Mouse (Mus musculus) retina, embryonic 14.5 days (tissue): ENCODE data around the gene Sema5b.
A peak's percentile ranks its signal among the peaks of the same experiment; 100 is the strongest.

ENCODE experiments used
- DNase-seq: peaks from one replicate; pipeline ENCODE4 v3.0.0-alpha.2; 2015; ENCODE audit warnings: low spot score

The Sema5b gene

DNA sequence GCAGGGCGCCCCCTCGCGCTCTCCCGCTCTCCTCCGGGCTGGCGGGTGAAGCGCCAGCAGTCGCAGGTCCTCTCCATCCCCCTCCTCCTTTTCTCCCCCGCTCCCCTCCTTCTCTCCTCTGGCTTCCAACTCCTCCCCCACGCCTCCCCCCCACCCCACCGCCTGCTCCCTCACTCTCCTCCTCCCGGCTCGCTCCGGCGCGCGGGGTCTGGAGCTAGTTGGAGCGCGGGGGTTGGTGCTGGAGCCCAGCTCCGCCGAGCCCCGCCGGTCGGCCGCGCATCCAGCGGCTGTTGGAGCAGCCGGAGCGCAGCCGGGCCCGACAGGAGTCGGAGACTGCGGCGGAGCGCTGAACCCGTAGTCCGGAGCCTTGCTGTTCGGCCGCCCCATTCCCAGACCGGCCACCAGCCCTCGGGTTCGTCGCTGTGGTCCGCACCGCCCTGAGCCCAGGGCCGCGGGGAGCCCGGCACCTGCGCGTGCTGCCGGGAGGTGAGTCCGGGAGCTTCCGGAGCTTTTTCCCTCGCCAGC is at the start of gene Sema5b:
TSS of gene Sema5b (plus strand) at position 29 of the 525 bp plus-strand sequence.
- DNase-seq, result peak; percentile 93

DNA sequence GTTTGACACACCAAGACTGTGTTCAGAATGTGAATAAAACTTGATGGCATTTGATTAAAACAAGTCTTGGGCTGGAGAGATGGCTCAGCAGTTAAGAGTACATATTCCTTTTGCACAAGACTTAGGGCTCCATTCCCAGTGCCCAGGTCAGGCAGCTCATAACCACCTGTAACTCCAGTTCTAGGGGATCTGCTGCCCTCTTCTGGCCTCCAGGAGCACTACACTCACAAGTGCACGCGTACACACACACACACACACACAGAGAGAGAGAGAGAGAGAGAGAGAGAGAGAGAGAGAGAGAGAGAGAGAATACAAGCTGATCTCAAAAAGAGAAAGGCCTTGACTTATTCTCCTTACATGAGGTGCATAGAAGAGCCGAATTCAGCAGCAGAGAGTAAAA is 40.6 kb upstream of the Sema5b start:
- DNase-seq, result no peak

DNA sequence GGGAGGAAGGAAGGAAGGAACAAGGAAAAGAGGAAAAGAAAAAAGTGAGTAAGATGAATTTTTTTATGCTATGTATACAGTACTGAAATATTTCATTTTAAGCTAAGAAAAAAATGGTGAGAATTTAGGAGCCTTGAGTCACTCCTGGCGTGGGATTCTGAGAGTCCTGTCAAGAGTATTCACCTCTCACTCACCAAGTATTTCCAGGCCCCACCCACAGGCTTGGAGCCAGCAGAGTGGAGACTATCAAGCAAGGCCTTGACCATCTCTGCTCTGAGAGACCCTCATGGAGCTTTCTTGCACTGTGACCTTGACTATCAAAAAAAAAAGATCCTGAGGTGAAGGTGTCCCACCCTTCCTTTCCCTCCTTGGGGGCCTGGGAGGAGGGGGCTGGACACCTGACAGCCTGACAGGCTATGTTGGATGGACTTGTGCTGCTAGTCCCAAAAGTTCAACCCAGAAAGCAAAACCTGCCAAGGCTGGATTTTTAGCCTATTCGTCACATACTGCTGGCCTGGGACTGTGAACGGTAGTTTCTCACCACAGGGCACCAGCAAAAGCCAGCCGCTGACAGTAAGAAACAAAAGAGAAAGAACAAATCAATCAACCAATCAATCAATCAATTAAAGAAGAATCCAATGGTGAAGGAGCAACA is 39.7 kb upstream of the Sema5b start:
- DNase-seq, result no peak

DNA sequence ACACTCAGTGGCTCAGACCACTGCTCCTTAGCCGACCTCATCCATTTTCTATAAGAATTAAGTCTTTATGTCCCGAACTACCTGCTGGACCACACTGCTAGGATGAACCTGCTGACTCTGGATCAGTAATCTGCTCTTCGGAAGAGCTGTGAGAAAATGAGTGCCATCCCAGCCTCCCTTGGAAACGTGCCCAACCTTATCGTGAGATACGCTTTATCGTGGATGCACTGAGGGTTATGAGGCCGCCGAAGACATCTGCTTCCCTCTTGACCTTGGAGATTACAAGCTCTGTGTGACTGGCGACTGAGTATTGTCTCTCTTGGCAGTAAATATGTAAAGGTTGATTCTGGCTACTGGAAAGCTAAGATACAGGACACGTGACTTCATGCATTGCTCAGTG is 38.5 kb upstream of the Sema5b start:
- DNase-seq, result no peak

DNA sequence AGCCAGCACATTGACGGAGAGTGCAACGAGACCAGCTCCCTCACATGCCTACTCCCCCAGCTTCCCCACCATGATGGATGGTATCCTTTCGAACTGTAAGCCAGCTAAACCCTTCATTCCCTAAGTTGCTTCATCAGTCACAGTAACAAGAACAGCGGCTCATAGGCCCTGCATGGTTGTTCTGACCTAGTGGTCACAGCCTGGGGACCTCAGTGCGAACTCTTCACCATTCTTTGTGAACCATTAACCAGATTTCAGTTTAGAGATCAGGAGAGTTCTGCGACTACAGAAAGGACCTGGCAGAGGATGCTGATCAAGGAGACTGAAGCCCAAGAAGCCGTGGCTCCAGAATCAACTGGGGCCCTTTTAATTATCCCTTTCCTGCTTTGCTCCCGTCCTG is 36.7 kb upstream of the Sema5b start:
- DNase-seq, result no peak

DNA sequence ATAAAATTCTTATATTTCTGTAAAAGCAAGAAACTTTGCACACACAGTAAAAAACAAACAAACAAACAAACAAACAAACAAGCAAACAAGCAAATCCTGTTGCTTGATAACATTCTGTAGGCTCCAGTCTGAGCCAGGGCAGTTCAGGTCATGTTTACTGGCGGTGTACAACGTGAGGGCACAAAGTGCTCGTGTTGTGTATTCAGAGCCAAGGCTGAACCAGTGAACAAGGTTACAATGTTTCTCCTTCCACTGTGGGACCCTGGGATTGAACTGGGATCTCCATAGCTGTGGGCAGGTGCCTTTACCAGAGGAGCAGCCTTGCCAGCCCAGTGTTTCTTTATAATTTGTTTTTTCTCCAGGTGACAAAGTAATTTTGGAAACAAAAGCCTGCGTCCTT is 35.2 kb upstream of the Sema5b start:
- DNase-seq, result no peak

DNA sequence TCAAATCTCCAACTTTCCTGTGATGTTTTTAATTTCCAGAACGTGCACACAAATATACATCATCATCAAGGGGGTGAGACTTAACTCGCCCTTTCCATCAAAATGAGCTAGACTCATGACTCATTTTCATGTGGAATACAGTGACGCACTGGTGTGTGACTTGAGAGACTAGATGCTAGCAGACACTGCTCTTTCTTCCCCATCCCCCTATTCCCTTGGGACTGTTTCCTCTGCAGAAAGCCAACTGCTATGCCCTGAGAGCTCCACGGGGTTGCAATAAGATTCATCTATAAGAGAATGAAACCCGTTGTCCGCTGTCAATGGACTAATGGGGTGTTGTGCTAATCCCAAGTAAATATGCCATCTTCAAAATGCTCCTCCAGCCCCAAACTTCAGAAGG is 32.4 kb upstream of the Sema5b start:
- peak; percentile 35 for DNase-seq

DNA sequence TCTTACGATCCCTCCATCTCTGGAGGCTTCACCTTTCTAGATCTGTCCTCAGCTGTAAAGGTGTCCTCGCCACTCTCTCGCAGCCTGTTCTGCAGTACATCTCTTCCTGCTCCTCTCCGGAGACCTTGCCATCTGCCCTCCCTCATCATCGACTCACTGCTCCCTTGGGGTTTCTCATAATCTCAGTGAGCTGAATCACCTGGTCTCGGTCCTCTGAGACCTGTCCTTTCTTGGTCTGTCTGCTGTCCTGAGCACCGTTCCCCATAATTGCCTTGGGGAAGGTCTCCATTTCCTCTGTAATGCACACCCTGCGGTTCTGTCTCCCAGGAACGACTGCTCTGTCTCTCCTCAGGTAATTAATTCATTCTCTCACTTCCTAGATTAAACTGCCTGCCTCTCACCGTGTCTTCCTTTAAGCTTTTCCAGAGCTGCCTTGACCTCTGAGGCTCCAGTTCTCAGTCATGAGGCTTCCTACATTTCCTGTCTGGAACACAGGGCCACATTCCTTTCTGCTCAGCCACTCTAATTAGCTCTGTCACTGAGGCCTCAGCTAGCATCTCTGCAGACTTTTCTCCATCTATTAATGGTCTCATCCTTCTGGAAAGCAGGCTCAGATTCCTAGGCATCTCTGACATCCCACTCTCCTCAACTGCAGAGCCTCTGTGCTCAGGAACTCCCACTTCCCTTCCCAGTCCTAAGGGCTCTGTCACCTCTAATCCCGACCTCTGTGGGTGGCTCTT is 31.4 kb upstream of the Sema5b start:
- peak; percentile 19 for DNase-seq

DNA sequence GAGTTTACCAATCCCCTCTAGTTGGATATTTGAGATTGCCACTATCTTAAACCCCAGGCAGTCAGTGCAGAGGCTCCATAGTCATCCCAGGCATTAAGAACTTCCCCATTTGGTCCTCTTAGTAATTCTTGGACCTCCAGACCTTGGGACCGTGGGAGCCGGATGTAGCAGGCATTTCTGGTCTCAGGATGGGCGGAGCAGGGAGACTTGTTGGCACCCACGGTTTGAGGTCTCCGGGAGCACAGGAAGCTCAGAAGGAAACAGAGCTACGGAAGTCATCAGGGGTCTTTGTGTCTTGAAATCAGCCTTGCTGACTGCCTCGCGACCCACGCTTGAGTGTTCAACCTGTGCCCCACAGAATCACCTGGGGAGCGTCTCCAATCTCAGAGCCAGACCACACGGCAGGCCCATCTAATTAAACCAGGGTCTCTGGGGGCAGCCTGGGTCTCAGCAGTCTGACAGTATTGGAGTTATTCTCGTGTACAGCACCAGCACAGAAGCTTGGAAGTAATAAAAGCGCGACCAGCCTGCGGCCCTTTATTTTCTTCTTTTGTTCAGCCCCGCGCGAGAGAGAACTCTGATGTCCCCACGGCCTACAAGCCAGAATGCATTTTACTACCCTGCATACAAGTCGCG is 24.9 kb upstream of the Sema5b start:
- DNase-seq, result peak; percentile 29

DNA sequence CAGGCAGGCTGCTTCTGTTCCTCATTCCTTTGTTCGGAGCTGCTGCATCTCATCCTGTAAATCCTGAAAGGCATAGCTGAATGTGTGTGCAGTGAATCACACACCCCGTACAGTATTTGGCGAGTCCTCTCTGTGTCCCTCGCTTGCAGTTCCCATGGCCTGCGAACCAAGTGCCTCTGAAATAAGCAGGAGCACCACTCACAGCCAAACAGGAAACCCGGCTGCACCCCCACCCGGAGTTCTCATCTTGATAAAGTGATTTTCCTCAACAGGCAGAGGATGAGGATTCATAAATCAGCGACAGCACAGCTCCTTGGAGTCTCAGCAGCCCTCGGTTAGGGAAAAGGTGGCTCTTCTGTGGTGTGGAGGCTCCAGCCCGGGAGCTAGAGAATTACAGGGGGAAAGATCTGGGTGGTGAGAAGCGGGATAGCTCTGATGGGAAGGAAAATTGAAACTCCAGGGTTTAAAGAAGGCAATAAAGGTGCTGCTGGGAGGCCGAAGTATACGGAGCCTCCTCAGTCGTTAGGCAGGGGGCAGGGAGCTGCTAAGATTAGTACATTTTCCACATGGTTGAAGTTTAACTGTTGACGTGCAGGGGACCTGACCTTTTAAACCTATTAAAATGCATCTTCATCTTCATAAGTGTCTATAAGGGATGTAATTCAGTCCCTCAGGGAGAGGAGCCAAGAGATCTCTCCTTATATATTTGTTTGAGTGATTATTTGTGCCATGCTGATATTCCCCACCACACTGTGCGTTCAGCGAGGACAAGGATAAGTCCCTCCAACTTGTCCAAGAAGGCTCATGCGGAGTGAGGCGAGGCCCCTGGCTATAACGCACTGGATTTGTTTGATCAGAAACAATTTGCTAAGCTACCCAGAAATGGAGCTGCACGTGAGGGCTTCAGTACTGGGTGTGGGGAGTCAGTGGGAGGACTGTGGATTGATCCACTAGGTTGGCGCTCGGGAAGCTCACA is 22.7 kb upstream of the Sema5b start:
- peak; percentile 45 for DNase-seq

DNA sequence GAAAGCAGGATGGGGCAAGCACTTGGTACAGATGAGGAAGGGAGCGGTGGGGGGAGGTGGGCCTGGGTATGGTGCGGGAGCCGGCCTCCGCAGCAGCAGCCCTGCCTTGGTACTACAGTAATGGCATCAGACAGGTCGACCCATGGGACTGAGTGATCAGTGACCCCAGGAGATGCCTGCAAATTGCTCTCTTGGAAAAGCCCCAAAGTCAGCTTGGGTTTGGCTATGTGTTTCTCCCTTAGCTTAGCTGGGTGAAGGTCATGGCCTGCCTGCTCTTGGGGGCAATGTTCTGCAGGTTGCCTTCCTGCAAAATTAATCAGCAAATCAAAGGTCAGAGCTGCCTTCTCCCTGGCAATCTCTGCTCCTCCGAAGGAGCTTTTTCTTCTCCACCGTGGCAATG is 21.7 kb upstream of the Sema5b start:
- peak; percentile 55 for DNase-seq

DNA sequence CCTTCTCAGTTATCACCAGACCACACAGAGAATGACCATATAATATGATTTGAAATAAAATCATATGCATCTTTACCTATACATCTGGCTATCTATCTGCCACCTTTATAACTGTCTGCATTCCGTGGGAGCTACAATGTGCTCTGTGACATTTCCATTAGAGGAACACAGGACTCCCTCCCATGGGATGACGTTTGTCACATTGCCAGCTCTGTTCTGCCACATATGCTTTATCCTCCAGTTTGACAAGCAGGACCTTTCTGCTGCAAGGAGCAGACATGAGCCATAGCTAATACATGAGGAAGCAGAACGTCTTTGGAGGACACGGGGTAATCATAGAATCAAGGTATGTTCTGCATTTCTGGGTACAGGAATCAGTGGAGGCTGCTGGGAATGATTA is 16.7 kb upstream of the Sema5b start:
- DNase-seq, result no peak

DNA sequence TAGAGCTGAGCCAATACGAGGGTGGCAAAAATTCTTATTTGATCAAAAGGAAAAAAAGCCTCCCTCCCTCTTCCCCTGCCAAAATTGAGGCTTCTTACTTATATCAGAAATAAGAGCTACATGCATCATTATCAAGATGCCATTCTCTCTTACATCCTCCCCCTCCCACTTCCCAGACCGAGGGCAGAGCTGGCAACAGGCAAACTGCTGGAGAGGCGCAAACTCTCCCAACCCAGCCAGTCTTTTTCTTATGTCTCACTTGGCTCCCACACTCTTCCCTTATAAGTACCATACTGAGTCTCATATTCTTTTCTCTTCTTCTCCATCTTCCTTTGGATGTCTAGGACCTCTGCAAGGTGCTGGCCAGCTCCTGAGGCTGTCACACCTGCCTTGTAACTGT is 6.3 kb upstream of the Sema5b start:
- DNase-seq, result no peak

DNA sequence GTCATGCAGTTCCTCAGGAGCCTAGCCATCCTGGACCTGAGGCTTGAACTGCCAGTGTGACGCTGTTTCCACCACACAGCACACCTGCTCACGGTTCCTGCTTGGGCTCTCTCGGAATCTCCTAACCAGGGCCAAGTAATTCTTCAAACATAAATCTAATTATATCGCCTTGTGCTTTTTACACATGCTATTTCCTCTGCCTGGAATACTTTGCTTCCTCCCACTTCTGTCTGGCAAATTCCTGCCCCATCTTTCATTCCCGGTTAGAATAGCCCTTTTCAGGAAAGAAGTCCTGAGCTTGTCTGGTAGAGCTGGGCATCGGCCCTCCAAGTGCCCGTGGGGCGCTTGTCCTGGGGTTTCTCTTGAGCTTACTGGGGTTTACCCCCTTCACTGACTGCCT is 3.3 kb upstream of the Sema5b start:
- DNase-seq, result no peak

DNA sequence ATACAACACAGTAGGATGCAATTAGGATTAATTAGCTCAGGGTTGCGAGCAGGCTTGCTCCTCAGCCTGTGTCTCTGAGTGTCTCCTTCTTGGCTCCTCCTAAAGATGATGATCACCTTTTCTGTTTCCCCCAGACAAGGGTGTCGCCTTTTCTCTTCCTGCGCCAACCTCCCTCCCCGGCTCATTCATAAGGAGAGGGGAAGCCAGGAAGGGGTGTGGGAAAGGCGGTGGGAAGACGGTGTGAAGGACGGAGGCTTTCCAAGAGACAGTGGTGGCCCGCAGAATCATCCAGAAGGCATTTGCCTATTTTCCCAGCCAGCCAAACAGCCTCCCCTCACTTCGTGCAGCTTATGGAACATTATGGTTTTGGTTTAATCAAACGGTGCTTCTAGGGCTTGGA is 1.9 kb upstream of the Sema5b start:
- DNase-seq, result no peak

DNA sequence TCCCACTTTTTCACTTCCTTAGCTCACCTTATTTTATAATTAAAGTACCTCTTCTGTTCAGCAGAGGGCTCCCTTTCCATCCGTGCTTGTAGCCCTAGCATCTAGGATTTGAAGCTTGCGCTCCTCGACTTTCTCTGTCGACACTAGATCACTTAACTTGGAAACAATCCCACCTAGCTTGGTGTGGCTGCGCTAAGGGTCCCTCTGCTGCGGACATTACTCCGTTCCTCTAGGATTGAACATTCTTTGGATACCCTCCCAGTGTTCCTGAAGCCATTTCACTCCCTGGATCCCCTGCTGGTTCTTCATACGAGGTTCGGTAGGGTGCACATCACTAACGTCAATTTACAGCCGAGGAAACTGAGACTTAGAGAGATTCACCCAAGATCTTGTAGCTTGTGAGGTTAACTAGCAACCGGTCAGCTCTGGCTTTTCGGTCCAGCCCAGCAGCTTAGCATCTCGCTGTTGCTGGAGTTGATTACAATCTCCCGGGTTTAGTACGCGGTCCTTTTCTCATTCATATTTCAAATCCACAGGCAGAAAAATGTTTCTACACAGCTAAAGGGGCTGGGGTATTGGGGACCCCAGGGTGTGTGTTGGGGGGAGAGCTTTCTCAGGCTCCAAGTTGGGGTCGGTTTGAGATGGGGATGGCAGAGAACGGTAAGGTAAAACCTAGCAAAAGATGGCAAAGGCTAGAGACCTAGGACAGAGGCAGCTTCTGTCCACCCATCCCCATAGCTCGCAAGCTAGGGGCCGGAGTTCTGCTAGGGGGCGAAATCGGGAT is 420 bp upstream of the Sema5b start:
- DNase-seq, result peak; percentile 89

DNA sequence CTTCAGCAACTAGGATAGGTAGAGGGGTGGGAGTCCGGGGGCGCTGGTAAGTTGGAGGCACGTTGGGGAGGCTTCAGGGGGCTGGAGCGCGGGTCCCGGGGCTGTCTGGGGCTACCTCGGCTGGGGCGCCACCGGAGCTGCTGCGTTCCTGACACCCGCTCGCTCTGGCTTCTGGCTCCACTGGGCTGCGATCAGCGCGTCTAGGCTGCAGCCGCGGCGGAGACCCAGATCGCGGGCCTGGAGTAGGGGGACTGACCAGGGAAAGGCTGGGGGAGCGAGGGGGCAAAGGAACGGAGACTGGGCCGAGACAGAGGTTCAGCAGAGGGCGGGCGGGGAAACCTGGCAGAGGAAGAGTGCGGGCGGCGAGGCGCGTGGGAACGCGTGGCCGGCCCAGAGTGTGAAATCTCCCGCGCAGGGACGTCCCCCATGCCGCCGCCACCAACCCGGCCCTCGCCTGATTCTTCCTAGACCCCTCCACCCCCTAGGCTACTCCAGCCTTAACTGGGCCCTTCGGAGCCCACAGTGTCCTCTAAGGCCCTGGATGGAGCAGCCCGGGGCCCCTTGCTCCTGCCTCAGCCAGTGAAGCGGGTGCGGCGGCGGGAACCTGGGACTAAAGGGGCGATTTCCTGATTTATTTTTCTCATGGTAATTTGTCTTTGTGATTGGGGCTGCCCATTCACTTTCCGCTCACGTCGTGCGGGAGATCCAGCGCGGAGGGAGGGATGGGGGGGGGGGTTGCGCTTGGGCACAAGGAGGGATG is 896 bp downstream of the Sema5b start:
- peak; percentile 71 for DNase-seq

DNA sequence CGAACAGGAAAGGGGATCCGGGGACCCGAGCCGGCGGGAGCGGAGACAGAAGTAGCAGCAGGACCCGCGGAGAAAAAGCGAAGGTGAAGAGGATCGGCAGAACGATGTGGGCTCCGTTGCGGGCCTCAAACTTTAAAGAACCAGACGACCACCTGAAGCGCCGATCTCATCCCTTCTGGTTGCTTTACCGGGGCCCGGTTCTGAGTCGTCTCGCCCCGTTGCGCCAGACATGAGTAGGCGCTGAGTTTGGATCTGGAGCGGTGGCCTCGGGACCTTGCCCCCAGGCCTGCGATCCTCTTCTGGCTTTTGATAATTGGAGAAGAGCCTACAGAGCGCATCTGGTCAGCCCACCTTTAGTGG is 1.5 kb downstream of the Sema5b start:
- DNase-seq, result no peak

DNA sequence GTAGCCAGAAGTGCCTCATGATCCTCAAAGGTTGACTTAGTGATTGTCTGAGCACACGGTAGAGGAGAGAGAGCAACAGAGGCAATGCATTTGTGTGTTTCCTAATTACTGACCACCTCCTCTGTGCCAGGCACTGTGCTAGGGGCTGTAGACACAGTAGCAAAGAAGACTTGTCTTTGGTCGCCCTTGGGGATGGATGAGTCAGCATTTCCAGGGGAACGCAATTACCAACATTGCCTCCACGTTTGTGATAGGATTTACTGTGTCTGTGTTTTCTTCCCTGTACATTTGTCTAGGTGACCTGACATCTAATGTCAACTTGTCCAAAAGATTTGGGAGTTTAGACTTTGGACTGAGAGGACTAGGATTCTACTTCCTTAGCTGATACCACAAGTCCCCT is 4.8 kb downstream of the Sema5b start:
- DNase-seq, result no peak

DNA sequence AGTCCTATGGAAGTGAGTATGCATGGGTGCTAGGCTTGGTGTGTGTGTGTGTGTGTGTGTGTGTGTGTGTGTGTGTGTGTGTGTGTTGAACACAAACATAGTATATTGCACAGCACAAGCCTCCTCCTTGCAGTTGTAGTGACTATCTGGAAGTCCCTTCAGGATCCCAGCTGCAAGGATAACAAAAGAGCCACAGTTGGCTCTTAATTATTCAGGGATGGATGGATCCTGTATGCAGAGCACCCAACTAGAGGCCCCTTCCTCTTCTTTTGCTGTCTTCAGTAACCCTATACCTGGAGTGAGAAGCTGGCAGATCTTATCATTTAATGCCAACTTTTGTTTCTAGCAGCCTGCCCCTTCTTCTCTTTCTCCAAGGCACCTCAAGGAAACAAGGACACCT is 7.0 kb downstream of the Sema5b start:
- no peak for DNase-seq

DNA sequence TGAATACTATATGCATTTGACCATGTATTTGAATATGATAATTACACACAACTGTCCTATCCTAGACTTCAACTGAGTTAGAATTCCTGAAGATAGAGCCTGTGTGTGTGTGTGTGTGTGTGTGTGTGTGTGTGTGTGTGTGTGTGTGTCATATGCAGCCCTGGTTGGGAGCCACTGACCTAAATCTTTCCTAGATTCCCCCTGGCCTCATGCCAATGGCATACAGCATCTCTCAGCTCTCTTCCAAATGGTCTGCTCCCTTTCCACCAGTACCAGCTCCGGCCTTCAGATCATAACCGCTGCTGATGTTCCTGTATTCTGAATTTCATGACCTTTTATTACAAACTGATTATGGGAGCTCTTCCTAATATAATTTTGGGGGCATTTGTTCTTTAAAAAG is 8.4 kb downstream of the Sema5b start:
- peak; percentile 48 for DNase-seq
